Mouse (Mus musculus): ENCODE measurements around the gene Rfx4.

DNA sequence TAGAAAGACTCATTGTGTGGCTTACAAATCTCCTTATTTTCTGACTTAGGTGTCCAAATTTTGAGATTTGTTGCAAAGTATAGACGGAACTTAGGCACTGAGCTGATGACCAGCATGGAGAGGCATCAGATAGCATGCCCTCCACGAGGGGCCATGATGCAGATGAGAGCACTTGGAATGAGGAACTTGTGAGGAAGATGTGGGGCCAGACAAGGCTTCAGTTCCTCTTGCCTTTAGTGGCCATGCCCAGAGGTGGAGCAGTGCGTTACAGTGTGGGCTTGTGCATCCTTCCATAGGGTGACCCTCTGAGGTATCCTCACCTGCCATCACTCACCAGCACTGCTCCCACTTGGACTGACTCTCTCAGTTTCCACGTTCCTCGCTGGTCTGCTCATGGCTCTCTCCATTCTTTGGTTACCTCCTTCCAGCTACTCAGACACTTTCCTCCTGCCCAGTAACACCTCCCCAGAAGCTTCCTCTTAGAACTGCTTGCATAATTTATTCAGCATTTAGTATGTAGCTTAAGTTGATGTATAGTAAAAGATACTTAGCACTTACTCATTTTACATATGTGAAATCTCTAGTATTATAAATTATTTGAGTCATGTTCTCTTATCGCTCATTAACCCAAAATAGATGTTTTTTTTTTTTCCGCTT is 179.8 kb downstream of the Rfx4 start:
- TF ChIP-seq CTCF (IDR thresholded peaks at IDR 0.05; ENCODE audit: low read depth, low read length), result no peak
- TF ChIP-seq POLR2A (IDR thresholded peaks at IDR 0.05; ENCODE audit: extremely low read depth, insufficient read depth, low read length), result no peak

Data from liver, adult 2 months (tissue).